8 mouse cellular contexts compared by ENCODE assay signal in genomic region chr1:125911901-125912445, GRCm38 (mm10). TPM values are rescaled to one million over a fixed set of nuclear protein-coding genes. Genes with fewer than 3 reads are reported as not detected.
DNase-seq lines count a peak whose midpoint lies in the region; ATAC-seq and TF ChIP-seq lines count a peak whose summit lies in the region.

No protein-coding gene starts in this region.

- no peaks in the 10 kb centered on the region for H3K9me3 ChIP-seq in heart, embryonic 12.5 days (replicated peaks)

- H3K36me3 ChIP-seq in heart, embryonic 12.5 days = no peaks in the 10 kb centered on the region

- TF ChIP-seq CTCF in layer of hippocampus, adult 2 months (conservative IDR thresholded peaks at IDR 0.05) = no peak; the same call in 1 of the 2 replicates

- WGBS in heart, embryonic 12.5 days = under 1% methylated on average over 43 of the region's 43 CpGs

- H3K27ac ChIP-seq in heart, embryonic 12.5 days (ENCODE audit: poor library complexity, severe bottlenecking) = no peak overlapping the region
- H3K27ac ChIP-seq in layer of hippocampus, adult 2 months = peak overlapping the region; percentile 85

- peaks cover 23% of the 10 kb centered on the region for H3K4me1 ChIP-seq in heart, embryonic 12.5 days (replicated peaks)

- peak overlapping the region; percentile 54 for H3K4me3 ChIP-seq in heart, embryonic 12.5 days
- peak overlapping the region; percentile 56 for H3K4me3 ChIP-seq in layer of hippocampus, adult 2 months

- ATAC-seq in common myeloid progenitor, adult 5-6 weeks (replicated peaks; ENCODE audit: low read depth, poor library complexity, severe bottlenecking) = 0 out of 2 replicates have a peak, but pooled peaks have one; percentile 8
- ATAC-seq in heart, embryonic 12.5 days (ENCODE audit: insufficient number of reproducible peaks, low FRiP score) = peak; percentile 72

- peak; percentile 12 for DNase-seq in gastrocnemius, postnatal 14 days
- DNase-seq in gastrocnemius, postnatal 4 days (ENCODE audit: low spot score in 2 of 2) = no peak
- DNase-seq in layer of hippocampus, adult 2 months (ENCODE audit: low spot score in 2 of 2) = peak; percentile 50 to 60
- DNase-seq in lung, adult 18-20 months = peak; percentile 60
- DNase-seq in right cerebral cortex, adult 18-20 months = peak; percentile 72
- no peak for DNase-seq in B cell, adult 2 months

- intact Hi-C loops in gastrocnemius, postnatal 14 days (cut with DNase I; ENCODE audit: low total_unique reads) = no loop called here

- H3K27me3 ChIP-seq in heart, embryonic 12.5 days (replicated peaks) = peaks cover 42% of the 10 kb centered on the region

- peak overlapping the region; percentile 59; the same call in 1 of the 2 replicates for H3K9ac ChIP-seq in heart, embryonic 12.5 days

- H3K4me2 ChIP-seq in heart, embryonic 12.5 days = peak overlapping the region; percentile 83

RNA-seq across cellular contexts. Expression of gene Lypd1, which starts 0.9 kb away (rescaled TPM):
- under 1 TPM; 0.24 to 0.45 TPM for total RNA-seq in gastrocnemius, postnatal 14 days (2021)
- under 1 TPM; 0.39 to 0.61 TPM for total RNA-seq in gastrocnemius, postnatal 4 days (2021)
- total RNA-seq in common myeloid progenitor, adult 5-6 weeks (2017) = not detected in 2 replicates
- 0.59 and 1.8 TPM in 2 replicates for polyA plus RNA-seq in heart, embryonic 12.5 days (2016; fragmentation: Nextera tagmentation; extraction: Ambion mirVana)
- total RNA-seq in layer of hippocampus, adult 2 months (2021) = 10 to 100 TPM; 89.0 to 90.0 TPM

Comparison
In these comparisons a context has a peak if more than half of its experiments do, and no peak if none do; other contexts are left out.
1. DNase-seq: peak in gastrocnemius, postnatal 14 days (single experiment), layer of hippocampus, adult 2 months (2 of 2), lung, adult 18-20 months (2 of 2) and right cerebral cortex, adult 18-20 months (single experiment); none in gastrocnemius, postnatal 4 days (0 of 2) and B cell, adult 2 months (0 of 2).
2. RNA of gene Lypd1, which starts 0.9 kb away (total RNA-seq): 89.0 to 90.0 TPM in layer of hippocampus, adult 2 months; 0.39 to 0.61 TPM in gastrocnemius, postnatal 4 days, 0.24 to 0.45 TPM in gastrocnemius, postnatal 14 days and not detected in common myeloid progenitor, adult 5-6 weeks; every median in the first group is over 10 times any median in the second.